Mouse (Mus musculus) testis, postnatal 14 days (tissue): ENCODE measurements around the gene Nlrp4f.

Source experiments
- DNase-seq: peaks from one replicate; pipeline ENCODE4 v3.0.0; 2021; ENCODE audit warnings: low spot score

Gene Nlrp4f

DNA sequence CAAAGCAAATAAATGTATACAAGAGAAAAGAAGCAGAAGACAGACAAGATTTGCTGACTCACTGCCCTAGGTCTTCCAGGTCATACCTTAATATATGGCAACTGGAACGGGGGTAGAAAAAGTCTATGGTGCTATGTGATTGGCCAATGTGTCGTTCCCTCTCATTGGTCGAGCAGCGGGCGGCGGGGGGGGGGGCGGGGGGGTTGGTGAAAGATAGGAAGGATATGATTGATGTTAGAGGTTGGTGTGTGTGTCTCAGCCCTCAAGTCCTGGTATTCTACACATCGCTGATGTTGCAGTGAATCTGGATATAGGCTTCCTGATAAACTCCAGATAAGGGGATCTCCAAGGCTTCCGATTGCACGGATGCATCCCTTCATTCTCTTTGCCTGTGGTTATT, at the start of gene Nlrp4f:
Gene Nlrp4f (minus strand): TSS at position 101 of the 400 bp plus-strand sequence.
- no peak for DNase-seq

DNA sequence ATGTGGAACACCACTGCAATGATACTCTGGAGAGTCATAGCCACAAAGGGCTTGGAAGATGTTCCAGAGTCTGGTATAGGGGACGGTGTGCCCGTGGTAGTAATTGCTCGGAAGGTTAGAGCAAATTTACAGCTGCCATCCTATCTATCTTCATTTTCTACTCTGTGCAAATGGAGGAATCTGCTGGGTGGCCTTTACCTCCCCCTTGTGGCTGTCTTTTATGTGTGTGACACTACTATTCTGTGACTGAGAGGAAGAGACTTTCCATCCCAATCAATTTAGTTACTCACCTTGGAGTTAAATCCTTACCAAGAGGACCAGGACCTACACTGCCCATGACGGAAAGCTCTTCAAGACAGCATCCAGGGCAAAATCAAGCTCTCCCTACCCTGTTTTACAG, 37.5 kb upstream of the Nlrp4f start:
- DNase-seq = no peak

DNA sequence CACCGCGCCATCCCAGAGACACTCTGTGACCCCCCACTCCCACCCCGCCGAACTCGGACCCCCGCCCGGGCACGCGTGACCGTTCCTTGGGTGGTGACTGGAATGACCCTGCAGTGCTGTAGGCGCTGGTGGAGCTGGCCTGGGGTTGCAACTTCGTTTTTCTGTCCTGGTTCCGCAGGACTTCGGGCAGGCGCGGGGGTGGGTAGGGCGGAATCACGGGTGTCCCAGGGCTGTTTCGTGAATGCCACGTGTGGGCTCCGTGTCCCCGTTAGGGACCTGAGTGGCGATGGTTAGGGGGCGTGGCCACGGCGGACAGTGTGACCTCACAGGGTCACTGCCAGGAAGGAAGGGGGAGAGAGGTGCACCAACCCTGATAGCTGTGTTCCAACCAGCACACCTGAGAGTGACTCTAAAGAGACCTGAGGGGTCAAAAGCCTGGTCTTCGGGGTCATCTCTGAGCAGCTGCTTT, 36.6 kb upstream of the Nlrp4f start:
- DNase-seq = no peak

GRCm38 (mm10) chr13:65241627-65242318, 36.0 kb upstream of the Nlrp4f start:
- no peak for DNase-seq

- peak; percentile 94 for DNase-seq
Measured at GRCm38 (mm10) chr13:65241099-65241626, 35.4 kb upstream of the Nlrp4f start.

DNA sequence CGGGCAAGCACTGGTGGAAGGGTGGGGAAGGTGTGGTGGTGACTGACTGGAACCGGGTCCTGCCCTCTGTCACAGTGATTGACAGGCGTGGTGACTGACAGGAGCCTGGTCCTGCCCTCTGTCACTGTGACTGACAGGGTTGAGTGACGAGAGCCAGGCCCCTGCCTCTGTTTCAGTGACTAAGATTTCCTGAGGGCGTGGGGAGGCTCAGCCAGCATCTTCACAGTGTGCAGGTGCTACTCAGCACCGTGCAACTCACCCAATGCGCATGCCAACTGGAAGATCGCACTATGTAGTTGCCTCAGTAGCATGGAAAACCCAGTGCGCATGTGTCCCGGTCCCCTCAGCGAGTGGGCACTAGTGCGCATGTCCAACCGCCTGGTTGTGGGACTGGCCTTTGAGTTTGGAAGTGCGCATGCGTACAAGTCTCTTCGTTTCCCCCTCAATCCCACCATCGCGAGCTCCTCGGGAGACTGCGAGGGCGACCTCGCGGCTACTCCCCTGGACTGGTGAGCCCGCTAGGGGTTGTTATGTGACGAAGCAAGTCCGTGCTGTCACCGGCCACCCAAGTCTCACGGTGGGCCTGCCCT, 34.8 kb upstream of the Nlrp4f start:
- DNase-seq = peak; percentile 95

GRCm38 (mm10) chr13:65237211-65237610, 31.4 kb upstream of the Nlrp4f start:
- DNase-seq = no peak

GRCm38 (mm10) chr13:65226657-65227056, 20.9 kb upstream of the Nlrp4f start:
- no peak for DNase-seq

GRCm38 (mm10) chr13:65225945-65226344, 20.2 kb upstream of the Nlrp4f start:
- no peak for DNase-seq

DNA sequence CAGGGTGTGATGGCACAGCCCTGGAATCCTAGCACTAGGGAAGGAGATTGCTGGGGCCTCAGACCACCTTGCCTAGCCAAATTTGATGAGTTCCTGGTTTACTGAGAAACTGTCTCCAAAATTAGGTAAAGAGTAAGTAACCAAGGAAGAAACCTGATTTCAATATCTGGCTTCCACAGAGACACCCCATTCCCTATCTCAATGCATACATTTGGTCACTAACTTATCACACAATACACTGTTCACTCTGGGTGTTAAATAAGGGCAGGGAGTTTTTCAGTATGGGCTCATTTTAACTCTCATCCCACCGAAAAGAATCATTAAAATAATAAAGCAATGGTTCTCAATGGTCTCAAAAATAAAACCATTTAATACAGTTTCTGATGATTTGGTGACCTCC, 5.1 kb downstream of the Nlrp4f start:
- no peak for DNase-seq

DNA sequence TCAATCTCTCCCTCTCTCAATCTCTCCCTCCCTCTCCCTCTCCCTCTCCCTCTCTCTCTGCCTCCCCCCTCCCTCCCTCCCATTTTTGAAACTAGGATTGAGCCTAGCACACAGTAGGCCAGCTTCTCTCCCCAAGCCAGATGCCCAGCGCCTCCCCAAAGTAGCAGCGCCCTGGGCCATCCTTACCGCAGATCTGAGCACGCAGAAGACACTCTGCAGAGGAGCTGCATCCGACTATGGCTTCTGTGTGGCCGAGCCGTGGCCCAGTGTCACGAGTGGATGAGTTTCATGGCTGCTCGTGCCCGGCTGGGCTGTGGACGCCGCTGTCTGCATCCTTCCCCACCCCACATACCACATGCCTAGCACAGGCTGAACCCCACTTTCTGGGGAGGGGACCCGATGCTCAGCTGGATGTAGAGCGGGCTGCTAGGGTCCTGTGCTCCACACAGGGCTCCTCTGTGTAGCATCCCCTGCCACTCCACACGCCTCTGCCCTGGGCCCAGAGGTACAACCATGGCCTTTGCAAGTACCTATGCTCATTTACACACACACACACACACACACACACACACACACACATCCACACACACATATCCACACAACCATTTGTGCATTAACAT, 29.2 kb downstream of the Nlrp4f start:
- DNase-seq = no peak

DNA sequence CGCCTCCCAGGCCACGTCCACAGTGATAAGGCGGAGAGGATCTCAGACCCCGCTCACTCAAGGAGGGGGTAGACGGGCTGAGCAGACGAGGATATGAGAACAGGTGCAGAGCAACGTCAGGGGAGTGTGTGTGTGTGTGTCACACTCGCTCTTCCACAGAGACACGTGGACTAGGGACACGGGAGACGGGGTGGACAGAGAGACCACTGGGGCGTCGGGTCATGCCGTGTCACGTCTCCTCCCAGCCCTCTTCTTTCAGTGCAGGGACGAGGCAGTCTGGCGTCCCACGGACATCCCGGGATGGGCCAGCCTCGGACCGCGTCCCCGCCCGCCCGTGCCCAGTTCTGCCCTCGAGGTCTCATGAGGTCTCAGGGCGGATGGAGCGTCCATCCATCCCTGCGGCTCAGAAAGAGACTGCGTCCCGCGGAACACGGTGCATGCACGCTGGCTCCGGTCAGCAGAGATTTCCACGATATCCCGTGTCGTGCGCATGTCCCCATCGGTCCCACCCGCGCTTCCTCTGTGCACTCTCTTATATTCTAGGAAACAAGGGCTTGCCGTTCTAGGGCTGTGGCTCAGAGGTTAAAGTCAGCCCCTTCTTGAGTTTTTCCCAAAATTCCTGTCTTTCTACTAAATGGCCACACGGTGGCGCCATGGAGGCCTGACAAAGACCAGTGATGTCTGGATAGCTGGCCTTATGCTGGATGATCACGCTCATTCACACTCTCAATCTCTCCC, 29.9 kb downstream of the Nlrp4f start:
- DNase-seq = peak; percentile 25

- no peak for DNase-seq
Measured at GRCm38 (mm10) chr13:65174102-65174501, 31.7 kb downstream of the Nlrp4f start.

DNA sequence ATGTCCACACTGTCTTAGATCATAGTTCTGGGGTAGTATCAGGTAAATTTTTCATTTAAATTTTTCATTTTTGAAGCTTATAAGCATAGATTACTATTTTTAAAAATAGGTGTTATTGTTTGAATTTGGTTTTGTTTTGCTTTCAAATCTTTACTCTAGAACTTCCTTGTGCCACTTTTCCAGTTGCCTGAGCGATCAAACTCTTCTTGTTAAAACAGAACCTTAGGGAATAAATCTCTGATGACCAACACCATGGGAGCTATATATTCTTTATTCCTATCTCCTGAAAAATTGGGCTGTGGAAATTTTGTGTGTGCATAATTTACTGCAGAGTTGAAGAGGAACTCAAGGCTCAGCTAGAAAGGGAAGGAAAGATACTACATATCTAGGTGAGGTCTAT, 55.8 kb downstream of the Nlrp4f start, which contains the start of gene Olfr466:
Gene Olfr466 (plus strand): TSS at position 301 of the 400 bp plus-strand sequence.
- no peak for DNase-seq

DNA sequence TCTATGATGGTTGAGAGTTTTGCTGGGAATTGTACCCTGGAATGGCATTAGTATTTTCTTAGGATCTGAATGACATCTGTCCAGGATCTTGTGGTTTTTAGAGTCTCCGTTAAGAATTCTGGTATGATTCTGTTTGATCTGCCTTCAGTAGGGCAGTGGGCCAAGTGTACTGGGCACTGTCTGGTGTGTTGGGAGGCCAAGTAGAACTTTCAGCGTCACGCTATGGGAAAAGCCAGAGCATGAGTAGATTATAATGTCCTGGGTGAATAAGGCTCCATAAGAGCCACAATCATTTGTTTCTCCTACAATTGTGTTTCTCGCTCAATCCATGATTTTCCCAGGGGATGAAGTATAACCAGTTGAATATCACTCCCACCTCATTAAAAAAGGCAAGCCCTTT, 68.0 kb downstream of the Nlrp4f start, which contains the start of gene Olfr465-ps1:
Gene Olfr465-ps1 (plus strand): TSS at position 301 of the 400 bp plus-strand sequence.
- DNase-seq = no peak
